ENCODE assay signal across 27 mouse cellular contexts in the genomic region with DNA sequence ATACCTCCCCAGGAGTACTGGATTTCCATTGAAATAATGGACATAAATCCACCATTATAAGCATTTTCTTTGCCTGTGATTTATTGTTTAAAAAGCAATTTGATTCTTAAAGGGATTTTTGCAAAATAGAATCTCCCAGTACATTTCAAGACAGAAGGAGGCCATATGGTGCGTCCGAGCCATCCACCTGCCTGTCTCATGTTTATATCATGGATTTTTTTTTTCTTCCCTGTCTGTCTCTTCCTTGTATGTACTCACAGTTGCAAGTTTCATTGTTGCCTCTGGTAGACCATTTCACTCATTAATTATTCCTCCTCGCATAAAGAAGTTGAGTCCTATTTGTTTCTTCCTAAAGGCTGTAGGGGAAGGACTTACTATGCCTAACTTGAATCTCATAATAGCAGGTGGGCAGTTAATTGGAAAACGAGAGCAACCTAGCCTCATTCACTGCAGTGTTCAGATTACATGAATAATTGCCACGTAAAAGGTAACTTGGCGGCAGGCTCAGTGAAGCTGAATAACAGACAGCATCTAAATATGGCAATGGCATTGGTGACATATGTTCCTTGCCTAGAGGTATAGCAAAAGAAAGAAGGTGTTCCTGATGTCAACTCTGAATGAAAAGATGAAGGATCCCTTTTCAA.
A peak's percentile ranks its signal among the peaks of the same experiment; 100 is the strongest.
DNase-seq lines count a peak whose midpoint lies in the region; ATAC-seq lines count a peak whose summit lies in the region.
"Had no signal": no experiment of that assay in that cellular context is flagged by ENCODE, and none has a peak within 500 bp of the region (broad histone marks: within the 10 kb centered on the region; RNA-seq: fewer than 3 reads in every experiment).

No protein-coding gene starts in this region.

- H3K36me3 ChIP-seq in hindbrain, embryonic 14.5 days (replicated peaks; ENCODE audit: control insufficient read depth, insufficient read depth): no peaks in the 10 kb centered on the region
- H3K36me3 ChIP-seq in hindbrain, embryonic 16.5 days (ENCODE audit: control insufficient read depth, insufficient read depth, low read length): no peaks in the 10 kb centered on the region
- H3K36me3 ChIP-seq in forebrain, embryonic 13.5 days (ENCODE audit: poor library complexity, severe bottlenecking): no peaks in the 10 kb centered on the region
- no peaks in the 10 kb centered on the region for H3K36me3 ChIP-seq in midbrain, embryonic 13.5 days
- H3K36me3 ChIP-seq: embryonic facial prominence, embryonic 10.5 days; embryonic facial prominence, embryonic 15.5 days; heart, embryonic 13.5 days; hindbrain, embryonic 15.5 days; kidney, embryonic 15.5 days; liver, embryonic 15.5 days; lung, embryonic 15.5 days; midbrain, embryonic 10.5 days had no signal

- no peak overlapping the region for H3K4me3 ChIP-seq in hindbrain, embryonic 14.5 days (replicated peaks; ENCODE audit: low read length)
- no peak overlapping the region for H3K4me3 ChIP-seq in hindbrain, embryonic 16.5 days (ENCODE audit: low read length)
- no peak overlapping the region for H3K4me3 ChIP-seq in forebrain, embryonic 13.5 days
- H3K4me3 ChIP-seq in midbrain, embryonic 13.5 days (replicated peaks): no peak overlapping the region
- H3K4me3 ChIP-seq: embryonic facial prominence, embryonic 10.5 days; embryonic facial prominence, embryonic 15.5 days; gastrocnemius, adult 2 months; heart, adult 2 months; heart, embryonic 13.5 days; hindbrain, embryonic 15.5 days; kidney, embryonic 15.5 days; liver, embryonic 15.5 days; lung, embryonic 15.5 days; midbrain, embryonic 10.5 days had no signal

- H3K9me3 ChIP-seq in hindbrain, embryonic 14.5 days (ENCODE audit: control insufficient read depth, low read length): no peaks in the 10 kb centered on the region
- H3K9me3 ChIP-seq in hindbrain, embryonic 16.5 days (ENCODE audit: control insufficient read depth, low read length): no peaks in the 10 kb centered on the region
- H3K9me3 ChIP-seq in forebrain, embryonic 13.5 days (replicated peaks): no peaks in the 10 kb centered on the region
- no peaks in the 10 kb centered on the region for H3K9me3 ChIP-seq in midbrain, embryonic 13.5 days
- H3K9me3 ChIP-seq: embryonic facial prominence, embryonic 10.5 days; embryonic facial prominence, embryonic 15.5 days; heart, embryonic 13.5 days; hindbrain, embryonic 15.5 days; kidney, embryonic 15.5 days; liver, embryonic 15.5 days; lung, embryonic 15.5 days; midbrain, embryonic 10.5 days had no signal

- peaks cover 14% of the 10 kb centered on the region for H3K4me1 ChIP-seq in hindbrain, embryonic 14.5 days (replicated peaks; ENCODE audit: control insufficient read depth, insufficient read depth, low read length)
- peaks cover 8% of the 10 kb centered on the region for H3K4me1 ChIP-seq in hindbrain, embryonic 16.5 days (ENCODE audit: control insufficient read depth, insufficient read depth, low read depth, low read length)
- peaks cover 29% of the 10 kb centered on the region for H3K4me1 ChIP-seq in forebrain, embryonic 13.5 days
- H3K4me1 ChIP-seq in midbrain, embryonic 13.5 days (replicated peaks): peaks cover 16% of the 10 kb centered on the region
- H3K4me1 ChIP-seq: embryonic facial prominence, embryonic 15.5 days; heart, embryonic 13.5 days; liver, embryonic 15.5 days; lung, embryonic 15.5 days had no signal

- no peak for DNase-seq in hindbrain, embryonic 14.5 days (ENCODE audit: low spot score)
- peak; percentile 40 for DNase-seq in brain, adult 2 months (ENCODE audit: low read depth, low spot score)
- peak; percentile 49 for DNase-seq in layer of hippocampus, adult 9-11 months
- no peak for DNase-seq in cerebellum, postnatal 25 days
- DNase-seq: adrenal gland, postnatal 10 days; cerebellum, postnatal 14 days; gastrocnemius, adult 2 months; gastrocnemius, postnatal 36 days; heart, adult 2 months; heart, postnatal 10 days; kidney, adult 18-20 months; kidney, postnatal 25 days; right cerebral cortex, postnatal 25 days; thymus, postnatal 25 days had no signal

- no peaks in the 10 kb centered on the region for H3K27me3 ChIP-seq in hindbrain, embryonic 14.5 days (ENCODE audit: control insufficient read depth, insufficient read depth, low read length)
- no peaks in the 10 kb centered on the region for H3K27me3 ChIP-seq in hindbrain, embryonic 16.5 days (replicated peaks; ENCODE audit: control insufficient read depth, insufficient read depth, low read length)
- no peaks in the 10 kb centered on the region for H3K27me3 ChIP-seq in forebrain, embryonic 13.5 days
- H3K27me3 ChIP-seq in midbrain, embryonic 13.5 days: no peaks in the 10 kb centered on the region
- H3K27me3 ChIP-seq: embryonic facial prominence, embryonic 15.5 days; heart, embryonic 13.5 days; hindbrain, embryonic 15.5 days; kidney, embryonic 15.5 days; liver, embryonic 15.5 days; lung, embryonic 15.5 days; Patski had no signal

- H3K9ac ChIP-seq in hindbrain, embryonic 14.5 days: no peak overlapping the region
- no peak overlapping the region for H3K9ac ChIP-seq in hindbrain, embryonic 16.5 days (ENCODE audit: low read depth, low read length)
- H3K9ac ChIP-seq in forebrain, embryonic 13.5 days: no peak overlapping the region
- no peak overlapping the region for H3K9ac ChIP-seq in midbrain, embryonic 13.5 days (replicated peaks)
- H3K9ac ChIP-seq: embryonic facial prominence, embryonic 15.5 days; heart, embryonic 13.5 days; hindbrain, embryonic 15.5 days; kidney, embryonic 15.5 days; liver, embryonic 15.5 days; lung, embryonic 15.5 days had no signal

- 64% methylated on average over 6 of the region's 6 CpGs for WGBS in hindbrain, embryonic 14.5 days
- 64% methylated on average over 6 of the region's 6 CpGs for WGBS in hindbrain, embryonic 16.5 days
- 38% methylated on average over 6 of the region's 6 CpGs for WGBS in forebrain, embryonic 13.5 days
- 74% methylated on average over 6 of the region's 6 CpGs for WGBS in midbrain, embryonic 13.5 days

- no peak overlapping the region for H3K4me2 ChIP-seq in hindbrain, embryonic 14.5 days (replicated peaks)
- H3K4me2 ChIP-seq in hindbrain, embryonic 16.5 days (ENCODE audit: low read length): no peak overlapping the region
- no peak overlapping the region for H3K4me2 ChIP-seq in forebrain, embryonic 13.5 days
- H3K4me2 ChIP-seq in midbrain, embryonic 13.5 days (replicated peaks): no peak overlapping the region
- H3K4me2 ChIP-seq: embryonic facial prominence, embryonic 15.5 days; heart, embryonic 13.5 days; hindbrain, embryonic 15.5 days; kidney, embryonic 15.5 days; liver, embryonic 15.5 days; lung, embryonic 15.5 days had no signal

- no peak for ATAC-seq in hindbrain, embryonic 14.5 days (ENCODE audit: low FRiP score)
- ATAC-seq in hindbrain, embryonic 16.5 days: no peak
- peak; percentile 76 for ATAC-seq in forebrain, embryonic 13.5 days
- ATAC-seq in midbrain, embryonic 13.5 days: no peak
- ATAC-seq: midbrain, embryonic 16.5 days; Patski had no signal

- peak overlapping the region; percentile 24; the same call in 1 of the 2 replicates for H3K27ac ChIP-seq in hindbrain, embryonic 14.5 days
- no peak overlapping the region for H3K27ac ChIP-seq in hindbrain, embryonic 16.5 days (ENCODE audit: low read depth, low read length)
- peak overlapping the region; percentile 63 for H3K27ac ChIP-seq in forebrain, embryonic 13.5 days
- H3K27ac ChIP-seq in midbrain, embryonic 13.5 days: no peak overlapping the region
- H3K27ac ChIP-seq: embryonic facial prominence, embryonic 10.5 days; embryonic facial prominence, embryonic 15.5 days; gastrocnemius, adult 2 months; heart, adult 2 months; heart, embryonic 13.5 days; hindbrain, embryonic 15.5 days; kidney, embryonic 15.5 days; liver, embryonic 15.5 days; lung, embryonic 15.5 days; midbrain, embryonic 10.5 days had no signal

Comparison
In these comparisons a context has a peak if more than half of its experiments do, and no peak if none do; other contexts are left out.
1. H3K27ac ChIP-seq: peak in hindbrain, embryonic 14.5 days (single experiment) and forebrain, embryonic 13.5 days (single experiment); none in hindbrain, embryonic 16.5 days (single experiment) and midbrain, embryonic 13.5 days (single experiment).
2. DNase-seq: peak in brain, adult 2 months (single experiment) and layer of hippocampus, adult 9-11 months (single experiment); none in hindbrain, embryonic 14.5 days (single experiment) and cerebellum, postnatal 25 days (0 of 2).